Mouse (Mus musculus) megakaryocyte, adult 5-6 weeks (primary cell): ENCODE measurements around the gene Hoxc10. TPM values are rescaled to one million over a fixed set of nuclear protein-coding genes. Genes with fewer than 3 reads are reported as not detected.

Experiments
- ATAC-seq: 2 replicates; pipeline ENCODE4 v1.8.0; 2016; ENCODE audit warnings: mild to moderate bottlenecking, inconsistent platforms; ENCODE audit not compliant: poor library complexity, severe bottlenecking
- total RNA-seq, 2 experiments: library from RNA; stranded (forward) in 1 of 2; stranded (reverse) in 1 of 2; fragments of 153-499, 151-499 nt in 1 of 2; fragments of 221-1000, 200-1000 nt in 1 of 2; gene quantifications; 2 replicates each; pipeline versions ENCODE4 v1.2.3 to v1.2.4; 2015 to 2017

Gene Hoxc10
- total RNA-seq, 2 experiments from 2014 or later: not detected

GRCm38 (mm10) chr15:102984925-102985324 is 18.3 kb downstream of the Hoxc10 start:
- no peak for ATAC-seq

- peak; percentile 88 for ATAC-seq
Measured at GRCm38 (mm10) chr15:102987124-102987833, 20.7 kb downstream of the Hoxc10 start.

GRCm38 (mm10) chr15:102988078-102988477 is 21.5 kb downstream of the Hoxc10 start:
- no peak for ATAC-seq

DNA sequence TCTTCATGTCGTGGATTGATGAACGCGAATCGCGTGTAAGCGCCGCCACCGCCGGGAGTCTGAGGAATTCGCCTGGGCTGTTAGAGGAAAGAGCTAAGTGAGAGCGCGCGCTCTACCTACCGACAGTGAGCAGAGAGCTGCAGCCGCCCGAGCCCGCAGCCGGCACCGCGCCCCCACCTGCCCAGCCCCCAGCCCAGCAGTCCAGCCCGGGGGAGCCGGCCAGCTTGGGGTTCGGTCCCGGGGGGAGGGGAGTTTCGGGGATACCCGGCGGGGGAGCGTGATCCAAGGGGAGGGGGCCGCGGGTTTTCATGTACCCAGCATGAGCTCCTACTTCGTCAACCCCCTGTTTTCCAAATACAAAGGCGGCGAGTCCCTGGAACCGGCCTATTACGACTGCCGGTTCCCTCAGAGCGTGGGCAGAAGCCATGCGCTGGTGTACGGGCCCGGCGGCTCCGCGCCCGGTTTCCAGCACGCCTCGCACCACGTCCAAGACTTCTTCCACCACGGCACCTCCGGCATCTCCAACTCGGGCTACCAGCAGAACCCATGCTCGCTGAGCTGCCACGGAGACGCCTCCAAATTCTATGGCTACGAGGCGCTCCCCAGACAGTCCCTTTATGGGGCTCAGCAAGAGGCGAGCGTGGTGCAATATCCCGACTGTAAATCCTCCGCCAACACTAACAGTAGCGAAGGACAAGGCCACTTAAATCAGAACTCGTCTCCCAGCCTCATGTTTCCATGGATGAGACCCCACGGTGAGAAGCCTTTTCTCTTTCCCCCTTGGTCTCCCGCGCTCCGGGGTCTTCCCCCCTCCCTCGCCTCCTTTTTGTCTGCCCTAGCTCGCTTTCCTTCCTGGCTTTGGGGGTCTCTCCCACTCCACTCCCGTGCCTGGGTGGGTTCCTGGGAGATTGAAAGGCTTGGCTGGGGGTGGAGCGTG is 24.1 kb downstream of the Hoxc10 start, which contains the start of gene Hoxc8:
TSS of gene Hoxc8 (plus strand) at position 147 of the 937 bp plus-strand sequence.
- ATAC-seq: no peak

GRCm38 (mm10) chr15:102991782-102992181 is 25.2 kb downstream of the Hoxc10 start:
- no peak for ATAC-seq

- no peak for ATAC-seq
Measured at GRCm38 (mm10) chr15:102992206-102992605, 25.6 kb downstream of the Hoxc10 start.

GRCm38 (mm10) chr15:102992863-102993262 is 26.3 kb downstream of the Hoxc10 start:
- ATAC-seq: no peak

DNA sequence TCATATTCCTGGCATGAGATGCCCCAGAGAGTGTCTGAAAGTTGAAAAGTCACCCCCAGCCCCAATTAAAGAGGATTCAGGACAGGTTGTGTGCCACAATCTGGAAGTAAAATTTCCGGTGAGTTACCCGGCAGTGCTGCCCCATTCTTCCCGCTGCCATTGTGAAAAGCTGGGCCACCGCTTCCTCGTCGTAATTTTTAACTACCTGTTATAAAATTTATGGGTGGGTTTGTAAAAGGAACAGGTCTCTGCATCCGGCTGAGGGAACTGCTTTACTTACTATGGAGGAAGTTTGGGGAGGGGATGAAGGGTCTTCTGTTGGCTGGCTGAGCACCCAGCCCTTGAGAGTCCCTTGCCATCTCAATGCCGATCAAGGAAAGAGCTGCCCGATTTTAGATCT is 30.0 kb downstream of the Hoxc10 start:
- ATAC-seq: no peak

GRCm38 (mm10) chr15:102997431-102997830 is 30.8 kb downstream of the Hoxc10 start:
- no peak for ATAC-seq

DNA sequence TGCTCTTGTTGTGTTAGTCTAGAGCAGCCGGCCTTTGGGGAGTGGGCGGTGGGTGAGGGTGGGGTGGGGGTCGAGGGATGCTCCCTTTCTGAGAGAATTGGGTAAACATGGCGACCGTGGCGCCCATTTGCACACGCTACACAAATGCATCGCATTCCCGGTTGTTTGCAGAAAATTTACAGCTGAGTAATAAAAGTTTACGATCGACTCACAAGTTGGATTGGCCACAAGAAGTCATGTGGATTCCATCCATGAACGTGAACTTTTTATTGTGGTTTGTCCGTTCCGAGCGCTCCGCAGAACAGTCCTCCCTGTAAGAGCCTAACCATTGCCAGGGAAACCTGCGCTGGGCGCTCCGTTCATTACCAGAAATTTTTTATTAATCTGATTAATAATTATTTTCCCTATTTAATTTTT is 31.4 kb downstream of the Hoxc10 start, which contains the start of gene Hoxc6:
TSS of gene Hoxc6 (plus strand) at position 319 of the 417 bp plus-strand sequence.
- no peak for ATAC-seq

GRCm38 (mm10) chr15:102998608-102999182 is 32.1 kb downstream of the Hoxc10 start:
- ATAC-seq: no peak

DNA sequence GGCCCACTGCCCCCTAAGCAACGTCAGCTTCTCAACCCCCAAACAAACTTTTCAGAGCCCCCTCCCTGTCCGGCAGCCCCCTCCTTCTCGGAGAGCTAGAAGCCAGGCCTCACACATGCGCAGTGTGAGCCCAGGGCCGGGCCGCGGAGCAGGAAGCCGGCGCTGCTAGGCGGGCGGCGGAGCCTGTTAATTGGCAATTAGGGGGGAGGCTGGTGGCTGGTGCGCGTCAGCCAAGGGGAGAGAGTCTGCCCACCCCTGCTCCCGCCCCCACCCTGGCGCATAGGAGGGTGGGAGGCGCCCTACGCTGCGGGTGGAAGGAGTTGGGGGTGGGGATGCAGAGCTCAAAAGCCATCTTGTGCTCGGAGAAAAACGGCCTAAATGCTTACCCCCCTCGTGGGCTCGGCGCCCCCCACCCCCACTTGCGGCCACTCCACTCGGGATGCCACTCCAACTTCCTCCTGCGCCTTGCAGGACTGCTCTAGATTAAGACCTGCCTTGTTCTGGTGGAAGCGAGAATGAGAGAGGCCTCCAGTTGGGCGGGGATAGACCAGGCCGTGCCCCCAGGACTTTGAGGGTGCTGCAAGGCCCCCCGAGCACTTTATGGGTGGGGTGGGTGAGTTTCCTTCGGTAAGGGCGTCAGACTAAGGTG is 32.7 kb downstream of the Hoxc10 start:
- 0 out of 2 replicates have a peak, but pooled peaks have one; percentile 33 for ATAC-seq

DNA sequence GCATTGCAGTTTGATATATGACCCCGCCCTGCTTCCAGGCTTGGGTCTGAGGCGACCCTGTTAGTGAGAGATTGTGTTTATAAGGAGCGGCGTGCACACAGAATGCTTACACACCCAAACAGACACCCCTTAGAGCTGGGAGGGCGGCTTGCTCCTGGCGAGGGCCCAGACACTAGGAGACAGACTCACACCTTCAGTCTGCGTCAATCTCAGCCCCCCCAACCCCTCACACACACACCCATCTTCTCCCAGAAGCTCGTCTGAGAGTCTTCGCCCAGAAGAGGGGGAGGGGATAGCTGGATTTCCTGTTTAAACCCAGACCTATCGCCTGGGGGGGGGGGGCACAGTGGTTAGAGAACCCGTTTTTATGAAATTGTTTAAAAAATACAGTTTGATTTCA is 33.4 kb downstream of the Hoxc10 start:
- ATAC-seq: no peak

DNA sequence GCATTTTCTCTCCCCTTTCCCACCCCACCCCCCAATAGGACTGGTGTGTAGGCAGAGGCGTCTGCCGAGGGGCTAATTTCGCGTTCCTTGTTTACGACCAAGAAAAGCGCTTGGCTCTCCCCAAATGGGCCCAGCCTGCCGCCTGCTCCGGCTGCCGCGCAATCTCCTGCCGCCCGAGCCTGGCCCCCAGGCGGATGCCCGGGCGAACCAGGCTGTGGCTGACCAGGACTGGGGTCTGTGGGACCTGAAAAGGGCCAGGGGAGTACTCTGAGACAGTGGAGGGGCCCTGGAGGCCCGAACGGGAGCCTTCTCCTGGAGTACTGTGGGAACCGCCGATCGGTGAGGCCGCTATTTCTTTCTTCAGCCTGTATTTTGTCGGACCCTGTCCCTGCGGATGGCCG is 33.9 kb downstream of the Hoxc10 start:
- ATAC-seq: no peak

DNA sequence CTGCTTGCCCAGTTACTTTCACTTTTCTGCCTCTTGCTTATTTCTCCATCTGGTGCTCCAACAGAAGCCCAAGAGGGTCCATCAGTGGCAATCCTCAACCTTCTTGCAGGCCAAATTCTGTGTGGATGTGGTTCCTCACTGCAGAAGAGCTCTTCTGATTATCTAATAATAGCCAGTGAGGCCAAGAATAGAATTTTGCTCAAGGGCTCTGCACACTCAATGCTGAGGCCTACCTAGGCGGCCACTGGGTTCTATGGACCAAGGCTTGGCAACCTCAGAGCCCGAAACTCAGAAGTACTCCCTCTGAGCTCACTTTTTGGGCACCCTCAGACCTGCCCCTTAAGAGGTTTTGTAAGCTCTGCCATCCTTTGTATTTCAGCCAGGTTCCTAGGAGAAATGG is 34.8 kb downstream of the Hoxc10 start:
- no peak for ATAC-seq

GRCm38 (mm10) chr15:103002156-103002555 is 35.6 kb downstream of the Hoxc10 start:
- ATAC-seq: no peak

GRCm38 (mm10) chr15:103002821-103003448 is 36.3 kb downstream of the Hoxc10 start:
- ATAC-seq: no peak

GRCm38 (mm10) chr15:103005308-103005707 is 38.7 kb downstream of the Hoxc10 start:
- no peak for ATAC-seq

DNA sequence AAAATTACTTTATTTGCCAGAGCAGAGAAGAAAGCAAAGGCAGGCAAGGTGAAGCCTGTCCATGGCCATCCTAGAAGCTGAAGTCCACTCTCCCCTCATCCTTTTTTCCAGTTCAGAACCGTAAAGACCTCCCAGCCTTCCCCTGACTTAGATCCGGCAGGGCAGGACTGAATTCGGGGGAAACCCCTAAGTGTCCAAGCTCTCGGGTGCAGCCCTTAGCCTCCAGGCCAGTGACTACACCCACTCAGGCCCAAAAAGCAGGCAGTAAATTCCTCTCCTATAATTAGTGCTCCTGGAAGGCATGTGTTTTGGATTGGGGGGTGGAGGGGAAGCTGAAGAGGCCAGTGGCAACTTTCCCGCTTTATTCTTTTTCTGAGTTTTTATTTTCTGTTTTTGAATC is 39.2 kb downstream of the Hoxc10 start:
- ATAC-seq: no peak

- ATAC-seq: no peak
Measured at GRCm38 (mm10) chr15:103006326-103006725, 39.7 kb downstream of the Hoxc10 start.
